Mouse (Mus musculus): ENCODE data around the gene App. TPM values are rescaled to one million over a fixed set of nuclear protein-coding genes. Genes with fewer than 3 reads are reported as not detected.
A peak's percentile ranks its signal among the peaks of the same experiment; 100 is the strongest.

App gene
- polyA plus RNA-seq, 1 experiment from 2014 or later = 297 TPM

- H3K4me1 ChIP-seq (replicated peaks; ENCODE audit: control insufficient read depth, insufficient read depth, low read length) = peaks cover 22% of the 10 kb centered on the region
- no peak overlapping the region for H3K4me2 ChIP-seq (ENCODE audit: low read depth, low read length)
- H3K27ac ChIP-seq (ENCODE audit: low read length) = no peak overlapping the region
- WGBS = 91% methylated on average over 2 of the region's 2 CpGs
- no peak overlapping the region for H3K4me3 ChIP-seq (ENCODE audit: low read length)
- no peaks in the 10 kb centered on the region for H3K27me3 ChIP-seq (ENCODE audit: control insufficient read depth, insufficient read depth, low read depth, low read length)
- H3K9ac ChIP-seq (ENCODE audit: low read length) = no peak overlapping the region
- no peak for ATAC-seq (ENCODE audit: low read depth)
- H3K36me3 ChIP-seq (ENCODE audit: control insufficient read depth, insufficient read depth, low read length) = no peaks in the 10 kb centered on the region
- H3K9me3 ChIP-seq (ENCODE audit: control insufficient read depth, low read length) = no peaks in the 10 kb centered on the region
Observed at GRCm38 (mm10) chr16:85157156-85157555, 16.4 kb downstream of the App start.

GRCm38 (mm10) chr16:85155836-85156235 lies 17.7 kb downstream of the App start:
- Histone ChIP-seq H3K4me3 (ENCODE audit: low read length) (no peak overlapping the region), H3K9me3 (ENCODE audit: control insufficient read depth, low read length) (no peaks in the 10 kb centered on the region), H3K36me3 (ENCODE audit: control insufficient read depth, insufficient read depth, low read length) (no peaks in the 10 kb centered on the region), H3K27ac (ENCODE audit: low read length) (peak overlapping the region; percentile 17; the same call in 1 of the 2 replicates), H3K27me3 (ENCODE audit: control insufficient read depth, insufficient read depth, low read depth, low read length) (no peaks in the 10 kb centered on the region), H3K4me2 (ENCODE audit: low read depth, low read length) (no peak overlapping the region), H3K4me1 (replicated peaks; ENCODE audit: control insufficient read depth, insufficient read depth, low read length) (peaks cover 33% of the 10 kb centered on the region), H3K9ac (ENCODE audit: low read length) (no peak overlapping the region)
- 36% methylated on average over 10 of the region's 10 CpGs for WGBS
- ATAC-seq (ENCODE audit: low read depth) = peak; percentile 67

- no peaks in the 10 kb centered on the region for H3K9me3 ChIP-seq (ENCODE audit: control insufficient read depth, low read length)
- no peak for ATAC-seq (ENCODE audit: low read depth)
- H3K36me3 ChIP-seq (ENCODE audit: control insufficient read depth, insufficient read depth, low read length) = no peaks in the 10 kb centered on the region
- WGBS = 59% methylated on average over 8 of the region's 8 CpGs
- H3K27me3 ChIP-seq (ENCODE audit: control insufficient read depth, insufficient read depth, low read depth, low read length) = no peaks in the 10 kb centered on the region
- H3K4me2 ChIP-seq (ENCODE audit: low read depth, low read length) = no peak overlapping the region
- no peak overlapping the region for H3K27ac ChIP-seq (ENCODE audit: low read length)
- peaks cover 46% of the 10 kb centered on the region for H3K4me1 ChIP-seq (replicated peaks; ENCODE audit: control insufficient read depth, insufficient read depth, low read length)
- H3K9ac ChIP-seq (ENCODE audit: low read length) = no peak overlapping the region
- H3K4me3 ChIP-seq (ENCODE audit: low read length) = no peak overlapping the region
Observed at GRCm38 (mm10) chr16:85152457-85152856, 21.1 kb downstream of the App start.

- no peaks in the 10 kb centered on the region for H3K9me3 ChIP-seq (ENCODE audit: control insufficient read depth, low read length)
- peaks cover 46% of the 10 kb centered on the region for H3K4me1 ChIP-seq (replicated peaks; ENCODE audit: control insufficient read depth, insufficient read depth, low read length)
- no peaks in the 10 kb centered on the region for H3K27me3 ChIP-seq (ENCODE audit: control insufficient read depth, insufficient read depth, low read depth, low read length)
- H3K36me3 ChIP-seq (ENCODE audit: control insufficient read depth, insufficient read depth, low read length) = no peaks in the 10 kb centered on the region
- H3K27ac ChIP-seq (ENCODE audit: low read length) = peak overlapping the region; percentile 12; the same call in 1 of the 2 replicates
- no peak overlapping the region for H3K4me3 ChIP-seq (ENCODE audit: low read length)
- 30% methylated on average over 7 of the region's 7 CpGs for WGBS
- H3K4me2 ChIP-seq (ENCODE audit: low read depth, low read length) = no peak overlapping the region
- ATAC-seq (ENCODE audit: low read depth) = no peak
- H3K9ac ChIP-seq (ENCODE audit: low read length) = peak overlapping the region; percentile 24; the same call in 1 of the 2 replicates
Observed at GRCm38 (mm10) chr16:85151681-85152080, 21.9 kb downstream of the App start.

GRCm38 (mm10) chr16:85150902-85151301 lies 22.7 kb downstream of the App start:
- Histone ChIP-seq H3K4me1 (replicated peaks; ENCODE audit: control insufficient read depth, insufficient read depth, low read length) (peaks cover 46% of the 10 kb centered on the region), H3K27me3 (ENCODE audit: control insufficient read depth, insufficient read depth, low read depth, low read length) (no peaks in the 10 kb centered on the region), H3K9me3 (ENCODE audit: control insufficient read depth, low read length) (no peaks in the 10 kb centered on the region), H3K4me2 (ENCODE audit: low read depth, low read length) (peak overlapping the region; percentile 17; the same call in 1 of the 2 replicates), H3K4me3 (ENCODE audit: low read length) (no peak overlapping the region), H3K9ac (ENCODE audit: low read length) (no peak overlapping the region), H3K27ac (ENCODE audit: low read length) (no peak overlapping the region), H3K36me3 (ENCODE audit: control insufficient read depth, insufficient read depth, low read length) (no peaks in the 10 kb centered on the region)
- ATAC-seq (ENCODE audit: low read depth) = no peak
- 28% methylated on average over 9 of the region's 9 CpGs for WGBS

- Histone ChIP-seq H3K36me3 (ENCODE audit: control insufficient read depth, insufficient read depth, low read length) (no peaks in the 10 kb centered on the region), H3K9me3 (ENCODE audit: control insufficient read depth, low read length) (no peaks in the 10 kb centered on the region), H3K9ac (ENCODE audit: low read length) (no peak overlapping the region), H3K4me1 (replicated peaks; ENCODE audit: control insufficient read depth, insufficient read depth, low read length) (peaks cover 40% of the 10 kb centered on the region), H3K4me3 (ENCODE audit: low read length) (no peak overlapping the region), H3K4me2 (ENCODE audit: low read depth, low read length) (no peak overlapping the region), H3K27ac (ENCODE audit: low read length) (no peak overlapping the region; the same call in 1 of the 2 replicates), H3K27me3 (ENCODE audit: control insufficient read depth, insufficient read depth, low read depth, low read length) (no peaks in the 10 kb centered on the region)
- 43% methylated on average over 1 of the region's 1 CpGs for WGBS
- no peak for ATAC-seq (ENCODE audit: low read depth)
Observed at GRCm38 (mm10) chr16:85149509-85149871, 24.1 kb downstream of the App start.

GRCm38 (mm10) chr16:85148615-85149508 lies 24.7 kb downstream of the App start:
- H3K4me2 ChIP-seq (ENCODE audit: low read depth, low read length) = no peak overlapping the region
- H3K9me3 ChIP-seq (ENCODE audit: control insufficient read depth, low read length) = no peaks in the 10 kb centered on the region
- peak; percentile 82 for ATAC-seq (ENCODE audit: low read depth)
- H3K4me1 ChIP-seq (replicated peaks; ENCODE audit: control insufficient read depth, insufficient read depth, low read length) = peaks cover 37% of the 10 kb centered on the region
- 35% methylated on average over 9 of the region's 9 CpGs for WGBS
- no peak overlapping the region for H3K4me3 ChIP-seq (ENCODE audit: low read length)
- peak overlapping the region; percentile 76 for H3K27ac ChIP-seq (ENCODE audit: low read length)
- H3K27me3 ChIP-seq (ENCODE audit: control insufficient read depth, insufficient read depth, low read depth, low read length) = no peaks in the 10 kb centered on the region
- no peaks in the 10 kb centered on the region for H3K36me3 ChIP-seq (ENCODE audit: control insufficient read depth, insufficient read depth, low read length)
- 0 out of 2 replicates have a peak overlapping the region, but pooled peaks have one; percentile 11 for H3K9ac ChIP-seq (ENCODE audit: low read length)

GRCm38 (mm10) chr16:85147440-85147839 lies 26.1 kb downstream of the App start:
- WGBS = 72% methylated on average over 4 of the region's 4 CpGs
- no peak overlapping the region for H3K4me2 ChIP-seq (ENCODE audit: low read depth, low read length)
- no peaks in the 10 kb centered on the region for H3K27me3 ChIP-seq (ENCODE audit: control insufficient read depth, insufficient read depth, low read depth, low read length)
- no peak overlapping the region for H3K4me3 ChIP-seq (ENCODE audit: low read length)
- ATAC-seq (ENCODE audit: low read depth) = no peak
- H3K36me3 ChIP-seq (ENCODE audit: control insufficient read depth, insufficient read depth, low read length) = no peaks in the 10 kb centered on the region
- H3K9me3 ChIP-seq (ENCODE audit: control insufficient read depth, low read length) = no peaks in the 10 kb centered on the region
- no peak overlapping the region for H3K27ac ChIP-seq (ENCODE audit: low read length)
- H3K4me1 ChIP-seq (replicated peaks; ENCODE audit: control insufficient read depth, insufficient read depth, low read length) = peaks cover 30% of the 10 kb centered on the region
- no peak overlapping the region for H3K9ac ChIP-seq (ENCODE audit: low read length)

- Histone ChIP-seq H3K27me3 (ENCODE audit: control insufficient read depth, insufficient read depth, low read depth, low read length) (no peaks in the 10 kb centered on the region), H3K27ac (ENCODE audit: low read length) (no peak overlapping the region), H3K9ac (ENCODE audit: low read length) (no peak overlapping the region), H3K36me3 (ENCODE audit: control insufficient read depth, insufficient read depth, low read length) (no peaks in the 10 kb centered on the region), H3K9me3 (ENCODE audit: control insufficient read depth, low read length) (no peaks in the 10 kb centered on the region), H3K4me1 (replicated peaks; ENCODE audit: control insufficient read depth, insufficient read depth, low read length) (peaks cover 16% of the 10 kb centered on the region), H3K4me2 (ENCODE audit: low read depth, low read length) (no peak overlapping the region), H3K4me3 (ENCODE audit: low read length) (no peak overlapping the region)
- 92% methylated on average over 11 of the region's 11 CpGs for WGBS
- ATAC-seq (ENCODE audit: low read depth) = no peak
Observed at GRCm38 (mm10) chr16:85145771-85146178, 27.8 kb downstream of the App start.
